Mouse (Mus musculus): ENCODE measurements around the gene Lsm10. TPM values are rescaled to one million over a fixed set of nuclear protein-coding genes. Genes with fewer than 3 reads are reported as not detected.
"Not testable (repeated sequence)": the region's sequence is repeated elsewhere in the genome, so short reads cannot be mapped to it uniquely, and the experiment has no call there.

Gene Lsm10
- polyA plus RNA-seq, 1 experiment from 2014 or later, result 55.6 TPM

- Histone ChIP-seq H3K9ac (ENCODE audit: low read length) (no peak overlapping the region), H3K4me1 (replicated peaks; ENCODE audit: control insufficient read depth, insufficient read depth, low read length) (no peaks in the 10 kb centered on the region), H3K27me3 (replicated peaks; ENCODE audit: control insufficient read depth, insufficient read depth, low read length) (no peaks in the 10 kb centered on the region), H3K9me3 (ENCODE audit: control insufficient read depth, low read length) (no peaks in the 10 kb centered on the region), H3K27ac (ENCODE audit: low read depth) (no peak overlapping the region), H3K4me2 (ENCODE audit: low read length) (no peak overlapping the region), H3K36me3 (ENCODE audit: control insufficient read depth, insufficient read depth, low read length) (0 out of 2 replicates have a peak, but pooled peaks cover 4% of the 10 kb centered on the region), H3K4me3 (ENCODE audit: low read depth, low read length) (no peak overlapping the region)
- WGBS, result 66% methylated on average over 7 of the region's 7 CpGs
- DNase-seq (ENCODE audit: low spot score) (no peak), ATAC-seq (replicated peaks; ENCODE audit: low FRiP score, low TSS enrichment, low read depth) (no peak)
These were observed 6.1 kb upstream of the Lsm10 start for GRCm38 (mm10) chr4:126090101-126090847.

GRCm38 (mm10) chr4:126090848-126091124, 5.6 kb upstream of the Lsm10 start:
- Histone ChIP-seq H3K4me3 (ENCODE audit: low read depth, low read length) (no peak overlapping the region), H3K27me3 (replicated peaks; ENCODE audit: control insufficient read depth, insufficient read depth, low read length) (no peaks in the 10 kb centered on the region), H3K4me2 (ENCODE audit: low read length) (no peak overlapping the region), H3K9me3 (ENCODE audit: control insufficient read depth, low read length) (no peaks in the 10 kb centered on the region), H3K9ac (ENCODE audit: low read length) (no peak overlapping the region), H3K27ac (ENCODE audit: low read depth) (no peak overlapping the region), H3K36me3 (ENCODE audit: control insufficient read depth, insufficient read depth, low read length) (0 out of 2 replicates have a peak, but pooled peaks cover 4% of the 10 kb centered on the region), H3K4me1 (replicated peaks; ENCODE audit: control insufficient read depth, insufficient read depth, low read length) (no peaks in the 10 kb centered on the region)
- no peak for ATAC-seq (replicated peaks; ENCODE audit: low FRiP score, low TSS enrichment, low read depth)
- 73% methylated on average over 4 of the region's 4 CpGs for WGBS
- DNase-seq (ENCODE audit: low spot score), result no peak

DNA sequence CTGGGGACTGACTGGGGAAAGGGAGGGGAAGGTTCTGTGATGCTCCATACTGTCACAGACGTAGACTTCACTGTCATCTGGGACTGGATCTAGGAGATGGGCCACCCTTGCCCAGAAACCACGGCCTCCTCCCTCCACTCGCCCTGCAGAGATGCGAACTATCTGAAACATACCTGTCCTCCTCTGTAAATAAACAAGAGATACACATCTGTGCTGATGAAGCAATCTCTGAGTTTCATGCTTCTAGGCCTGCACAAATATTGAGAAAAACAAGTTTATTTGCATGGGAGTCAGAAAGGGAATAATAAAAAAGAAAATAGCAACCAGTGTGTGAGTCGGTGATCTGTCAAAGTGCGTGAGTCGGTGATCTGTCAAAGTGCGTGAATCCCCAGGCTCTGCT, 4.5 kb upstream of the Lsm10 start:
- Histone ChIP-seq H3K27ac (ENCODE audit: low read depth) (no peak overlapping the region), H3K4me1 (replicated peaks; ENCODE audit: control insufficient read depth, insufficient read depth, low read length) (peaks cover under 1% of the 10 kb centered on the region; the same call in 1 of the 2 replicates), H3K27me3 (replicated peaks; ENCODE audit: control insufficient read depth, insufficient read depth, low read length) (no peaks in the 10 kb centered on the region), H3K9me3 (ENCODE audit: control insufficient read depth, low read length) (no peaks in the 10 kb centered on the region), H3K4me3 (ENCODE audit: low read depth, low read length) (no peak overlapping the region), H3K36me3 (ENCODE audit: control insufficient read depth, insufficient read depth, low read length) (0 out of 2 replicates have a peak, but pooled peaks cover 4% of the 10 kb centered on the region), H3K4me2 (ENCODE audit: low read length) (no peak overlapping the region), H3K9ac (ENCODE audit: low read length) (no peak overlapping the region)
- 76% methylated on average over 8 of the region's 8 CpGs for WGBS
- ATAC-seq (replicated peaks; ENCODE audit: low FRiP score, low TSS enrichment, low read depth) (no peak), DNase-seq (ENCODE audit: low spot score) (no peak)

- not testable (repeated sequence) for H3K36me3 ChIP-seq (ENCODE audit: control insufficient read depth, insufficient read depth, low read length); H3K9me3 ChIP-seq (ENCODE audit: control insufficient read depth, low read length); H3K4me3 ChIP-seq (ENCODE audit: low read depth, low read length); H3K27ac ChIP-seq (ENCODE audit: low read depth); H3K27me3 ChIP-seq (replicated peaks; ENCODE audit: control insufficient read depth, insufficient read depth, low read length); H3K4me1 ChIP-seq (replicated peaks; ENCODE audit: control insufficient read depth, insufficient read depth, low read length); ATAC-seq (replicated peaks; ENCODE audit: low FRiP score, low TSS enrichment, low read depth); DNase-seq (ENCODE audit: low spot score); H3K9ac ChIP-seq (ENCODE audit: low read length)
- H3K4me2 ChIP-seq (ENCODE audit: low read length), result peak overlapping the region; percentile 72; the same call in 1 of the 2 replicates
- 62% methylated on average over 14 of the region's 14 CpGs for WGBS
These were observed 597 bp upstream of the Lsm10 start for GRCm38 (mm10) chr4:126095622-126096430.

- DNase-seq (ENCODE audit: low spot score) (no peak), ATAC-seq (replicated peaks; ENCODE audit: low FRiP score, low TSS enrichment, low read depth) (no peak)
- no peak overlapping the region for H3K4me2 ChIP-seq (ENCODE audit: low read length)
- no peaks in the 10 kb centered on the region for H3K27me3 ChIP-seq (replicated peaks; ENCODE audit: control insufficient read depth, insufficient read depth, low read length)
- peaks cover 14% of the 10 kb centered on the region for H3K4me1 ChIP-seq (replicated peaks; ENCODE audit: control insufficient read depth, insufficient read depth, low read length)
- H3K9ac ChIP-seq (ENCODE audit: low read length), result no peak overlapping the region
- H3K4me3 ChIP-seq (ENCODE audit: low read depth, low read length), result no peak overlapping the region
- H3K9me3 ChIP-seq (ENCODE audit: control insufficient read depth, low read length), result no peaks in the 10 kb centered on the region
- H3K36me3 ChIP-seq (ENCODE audit: control insufficient read depth, insufficient read depth, low read length), result 0 out of 2 replicates have a peak, but pooled peaks cover 4% of the 10 kb centered on the region
- no peak overlapping the region for H3K27ac ChIP-seq (ENCODE audit: low read depth)
- WGBS, result 94% methylated on average over 20 of the region's 20 CpGs
These were observed 1.4 kb downstream of the Lsm10 start for GRCm38 (mm10) chr4:126097711-126098253.

- peaks cover 16% of the 10 kb centered on the region for H3K4me1 ChIP-seq (replicated peaks; ENCODE audit: control insufficient read depth, insufficient read depth, low read length)
- no peak overlapping the region for H3K27ac ChIP-seq (ENCODE audit: low read depth)
These were observed 2.9 kb downstream of the Lsm10 start for GRCm38 (mm10) chr4:126099365-126099764.

DNA sequence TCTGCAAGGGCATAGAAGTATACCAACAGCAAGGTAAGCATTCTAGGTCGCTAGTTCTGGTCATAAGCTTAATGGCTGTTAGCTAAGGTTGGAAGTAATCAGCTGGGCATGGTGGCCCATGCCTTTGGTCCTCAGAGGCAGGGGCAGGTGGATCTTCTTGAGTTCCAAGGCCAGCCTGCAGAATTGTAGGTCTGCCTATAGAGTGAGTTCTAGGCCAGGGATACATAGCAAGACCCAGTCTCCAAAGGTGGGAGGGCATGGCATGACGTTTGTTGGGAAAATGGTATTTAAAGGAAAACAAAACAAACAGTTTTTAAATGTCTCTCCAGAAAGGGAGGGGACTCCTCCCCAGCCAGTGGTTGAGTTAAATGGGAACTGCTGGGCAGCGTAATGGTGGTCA, 4.3 kb downstream of the Lsm10 start:
- H3K4me1 ChIP-seq (replicated peaks; ENCODE audit: control insufficient read depth, insufficient read depth, low read length), result peaks cover 26% of the 10 kb centered on the region
- H3K27ac ChIP-seq (ENCODE audit: low read depth), result no peak overlapping the region
- 89% methylated on average over 3 of the region's 3 CpGs for WGBS
- 0 out of 2 replicates have a peak, but pooled peaks cover 4% of the 10 kb centered on the region for H3K36me3 ChIP-seq (ENCODE audit: control insufficient read depth, insufficient read depth, low read length)
- H3K9me3 ChIP-seq (ENCODE audit: control insufficient read depth, low read length), result no peaks in the 10 kb centered on the region
- H3K9ac ChIP-seq (ENCODE audit: low read length), result no peak overlapping the region
- no peak for DNase-seq (ENCODE audit: low spot score)
- no peak for ATAC-seq (replicated peaks; ENCODE audit: low FRiP score, low TSS enrichment, low read depth)
- no peaks in the 10 kb centered on the region for H3K27me3 ChIP-seq (replicated peaks; ENCODE audit: control insufficient read depth, insufficient read depth, low read length)
- no peak overlapping the region for H3K4me3 ChIP-seq (ENCODE audit: low read depth, low read length)
- no peak overlapping the region for H3K4me2 ChIP-seq (ENCODE audit: low read length)

More at GRCm38 (mm10) chr4:126099365-126099764, 2.9 kb downstream of the Lsm10 start:
- Histone ChIP-seq H3K9ac (ENCODE audit: low read length) (no peak overlapping the region), H3K27me3 (replicated peaks; ENCODE audit: control insufficient read depth, insufficient read depth, low read length) (no peaks in the 10 kb centered on the region), H3K4me2 (ENCODE audit: low read length) (no peak overlapping the region), H3K4me3 (ENCODE audit: low read depth, low read length) (no peak overlapping the region), H3K9me3 (ENCODE audit: control insufficient read depth, low read length) (no peaks in the 10 kb centered on the region), H3K36me3 (ENCODE audit: control insufficient read depth, insufficient read depth, low read length) (0 out of 2 replicates have a peak, but pooled peaks cover 4% of the 10 kb centered on the region)
- ATAC-seq (replicated peaks; ENCODE audit: low FRiP score, low TSS enrichment, low read depth), result no peak
- no peak for DNase-seq (ENCODE audit: low spot score)
- 93% methylated on average over 3 of the region's 3 CpGs for WGBS

DNA sequence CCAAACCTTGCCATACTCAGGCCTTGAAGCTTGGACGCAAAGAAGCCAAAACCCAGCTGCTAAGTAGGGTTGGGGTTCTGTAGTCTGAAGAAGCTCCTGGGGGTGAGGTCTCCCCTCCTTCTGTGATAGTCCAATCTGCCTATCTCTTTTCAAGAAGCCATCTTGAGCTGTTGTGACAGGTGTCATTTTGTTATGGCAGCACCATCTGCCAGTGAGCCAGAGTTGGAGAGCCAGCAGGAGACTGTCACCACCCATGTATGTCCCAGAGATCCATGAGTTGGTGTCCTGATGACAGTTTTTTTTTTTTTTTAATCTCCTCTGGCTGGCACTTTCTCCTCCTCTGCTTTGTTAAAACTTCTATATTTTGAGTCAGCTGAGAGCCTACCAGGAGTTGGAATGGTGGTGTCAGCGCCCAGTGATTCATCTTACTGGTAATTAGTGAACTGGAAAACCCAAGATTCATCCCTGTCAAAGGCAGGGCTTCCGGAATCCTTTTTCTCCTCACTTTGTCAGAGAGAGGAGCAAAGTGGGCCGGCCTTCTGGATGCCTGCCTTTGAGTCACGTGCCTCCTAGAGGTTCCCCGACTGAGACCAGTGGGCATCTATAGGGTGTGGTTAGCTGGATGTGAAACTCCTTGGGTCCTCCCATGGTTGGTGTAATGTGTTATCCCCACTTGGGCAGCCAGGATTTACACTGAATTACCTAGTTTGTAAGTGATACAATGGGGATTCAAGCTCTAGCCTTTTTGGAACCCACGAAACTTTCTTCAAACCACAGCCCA, 5.8 kb downstream of the Lsm10 start:
- Histone ChIP-seq H3K9me3 (ENCODE audit: control insufficient read depth, low read length) (no peaks in the 10 kb centered on the region), H3K27me3 (replicated peaks; ENCODE audit: control insufficient read depth, insufficient read depth, low read length) (no peaks in the 10 kb centered on the region), H3K4me1 (replicated peaks; ENCODE audit: control insufficient read depth, insufficient read depth, low read length) (peaks cover 21% of the 10 kb centered on the region), H3K4me3 (ENCODE audit: low read depth, low read length) (no peak overlapping the region), H3K4me2 (ENCODE audit: low read length) (peak overlapping the region; percentile 85), H3K27ac (ENCODE audit: low read depth) (peak overlapping the region; percentile 85), H3K9ac (ENCODE audit: low read length) (peak overlapping the region; percentile 40; the same call in 1 of the 2 replicates), H3K36me3 (ENCODE audit: control insufficient read depth, insufficient read depth, low read length) (0 out of 2 replicates have a peak, but pooled peaks cover 4% of the 10 kb centered on the region)
- no peak for ATAC-seq (replicated peaks; ENCODE audit: low FRiP score, low TSS enrichment, low read depth)
- DNase-seq (ENCODE audit: low spot score), result no peak
- 48% methylated on average over 7 of the region's 7 CpGs for WGBS
